Mouse (Mus musculus) thymus, adult 2 months (tissue): ENCODE results near the gene Nup133.
"Not testable (repeated sequence)": the region's sequence is repeated elsewhere in the genome, so short reads cannot be mapped to it uniquely, and the experiment has no call there.

Experiments used
- CTCF ChIP-seq: fragments of 200-500 bp; IDR thresholded peaks from 2 replicates; pipeline ENCODE4 v1.5.1; 2012; ENCODE audit warnings: mild to moderate bottlenecking, control low read depth, low read length, moderate library complexity, borderline replicate concordance; ENCODE audit not compliant: control insufficient read depth, poor library complexity, insufficient read depth; ENCODE audit errors: extremely low read depth
- POLR2A ChIP-seq: fragments of 200-500 bp; IDR thresholded peaks from 2 replicates; pipeline ENCODE4 v1.6.1; 2012; ENCODE audit warnings: mild to moderate bottlenecking, low read length, control low read depth, moderate library complexity; ENCODE audit not compliant: control insufficient read depth, poor library complexity, insufficient read depth; ENCODE audit errors: extremely low read depth

- not testable (repeated sequence) for TF ChIP-seq CTCF, POLR2A
Observed at GRCm38 (mm10) chr8:123960556-123960955, 11.5 kb upstream of the Nup133 start.
